Mouse (Mus musculus) limb, embryonic 13.5 days (tissue): ENCODE data around the gene Foxa1. TPM values are rescaled to one million over a fixed set of nuclear protein-coding genes. Genes with fewer than 3 reads are reported as not detected.

Experiments
- ATAC-seq: fragments of 200-750 bp; cut with Nextera tagmentation; 2 replicates; pipeline ENCODE4 v1.8.0; 2017; ENCODE audit warnings: low read depth, moderate number of reproducible peaks, moderate TSS enrichment; ENCODE audit not compliant: low FRiP score
- H3K27ac ChIP-seq: fragments of 300-500 bp; sonication (generic); 2 replicates; pipeline ENCODE4 v1.5.1; 2015; ENCODE audit warnings: inconsistent platforms, mild to moderate bottlenecking, moderate library complexity
- H3K27me3 ChIP-seq: fragments of 300-500 bp; sonication (generic); 2 replicates; pipeline ENCODE4 v1.6.1; 2015; ENCODE audit warnings: mild to moderate bottlenecking, inconsistent platforms
- H3K36me3 ChIP-seq: fragments of 300-500 bp; sonication (generic); 2 replicates; pipeline ENCODE4 v1.6.1; 2015; ENCODE audit warnings: inconsistent platforms, mild to moderate bottlenecking, moderate library complexity
- H3K4me1 ChIP-seq: fragments of 300-500 bp; sonication (generic); 2 replicates; pipeline ENCODE4 v1.6.1; 2015; ENCODE audit warnings: inconsistent platforms
- H3K4me2 ChIP-seq: fragments of 300-500 bp; sonication (generic); replicated peaks from 2 replicates; pipeline ENCODE4 v1.6.1; 2015; ENCODE audit warnings: inconsistent platforms, mild to moderate bottlenecking, moderate library complexity
- H3K4me3 ChIP-seq: fragments of 300-500 bp; sonication (generic); 2 replicates; pipeline ENCODE4 v1.5.1; 2015; ENCODE audit warnings: moderate library complexity, mild to moderate bottlenecking, inconsistent platforms
- H3K9ac ChIP-seq: fragments of 300-500 bp; sonication (generic); 2 replicates; pipeline ENCODE4 v1.6.1; 2015; ENCODE audit warnings: mild to moderate bottlenecking, inconsistent platforms
- H3K9me3 ChIP-seq: fragments of 300-500 bp; sonication (generic); 2 replicates; pipeline ENCODE4 v1.6.1; 2016; ENCODE audit warnings: inconsistent platforms
- WGBS: fragments of 180-500 bp; shearing (Covaris S2); methylation state at CpG from one replicate; pipeline ENCODE4 v1.1.7; 2015; 5-methylcytosine and 5-hydroxymethylcytosine counted together
- polyA plus RNA-seq: library from polyadenylated mRNA; unstranded; fragments of >200 nt; fragmentation: Nextera tagmentation; extraction: Ambion mirVana; gene quantifications from 2 replicates; pipeline ENCODE4 v1.2.1, GENCODE M21; 2015

Gene Foxa1
- polyA plus RNA-seq, 1 experiment from 2014 or later: not detected

DNA sequence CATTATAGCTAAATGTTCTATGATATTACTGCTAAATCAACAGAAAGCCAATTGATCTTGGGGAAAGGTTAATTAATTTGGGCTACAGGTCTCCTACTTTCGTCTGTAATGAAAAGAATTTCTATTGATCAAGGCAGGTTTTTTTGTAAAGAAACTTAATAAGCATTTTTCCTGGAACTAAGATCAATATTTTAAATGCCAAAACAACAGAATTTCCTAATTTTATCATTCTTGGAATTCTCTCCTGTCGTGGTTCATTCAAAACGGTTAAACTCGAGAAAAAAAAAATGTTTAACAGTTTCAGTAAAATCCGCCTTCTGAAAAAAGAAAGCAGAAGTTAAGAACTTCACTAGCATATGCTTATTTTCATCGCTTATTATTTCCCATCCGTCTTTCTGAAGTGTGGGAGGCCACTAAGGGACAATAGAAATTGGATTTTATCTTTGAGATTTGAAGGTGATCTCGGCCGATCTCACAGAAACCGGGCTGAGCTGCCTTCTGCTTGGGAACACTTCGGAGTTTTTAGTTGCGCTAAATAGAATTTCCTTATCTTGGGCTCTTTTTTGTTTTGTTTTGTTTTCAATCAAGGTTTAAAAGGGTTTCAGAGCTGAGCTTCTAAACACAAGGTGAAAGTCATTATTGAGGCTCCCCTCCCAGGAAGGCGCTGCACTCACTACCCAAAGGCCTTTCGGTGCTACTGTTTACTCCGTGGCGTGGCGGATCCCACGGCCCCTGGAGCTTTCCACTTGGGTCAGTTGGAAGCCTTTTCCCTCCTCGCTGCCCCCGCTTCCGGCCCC, 8.7 kb downstream of the Foxa1 start:
- H3K4me2 ChIP-seq: peak overlapping the region; percentile 65
- WGBS: under 1% methylated on average over 21 of the region's 21 CpGs
- no peak overlapping the region for H3K27ac ChIP-seq
- no peaks in the 10 kb centered on the region for H3K36me3 ChIP-seq
- peaks cover 88% of the 10 kb centered on the region for H3K27me3 ChIP-seq
- no peak for ATAC-seq
- H3K4me1 ChIP-seq: peaks cover 32% of the 10 kb centered on the region
- H3K9me3 ChIP-seq: no peaks in the 10 kb centered on the region
- H3K9ac ChIP-seq: no peak overlapping the region
- H3K4me3 ChIP-seq: peak overlapping the region; percentile 40

DNA sequence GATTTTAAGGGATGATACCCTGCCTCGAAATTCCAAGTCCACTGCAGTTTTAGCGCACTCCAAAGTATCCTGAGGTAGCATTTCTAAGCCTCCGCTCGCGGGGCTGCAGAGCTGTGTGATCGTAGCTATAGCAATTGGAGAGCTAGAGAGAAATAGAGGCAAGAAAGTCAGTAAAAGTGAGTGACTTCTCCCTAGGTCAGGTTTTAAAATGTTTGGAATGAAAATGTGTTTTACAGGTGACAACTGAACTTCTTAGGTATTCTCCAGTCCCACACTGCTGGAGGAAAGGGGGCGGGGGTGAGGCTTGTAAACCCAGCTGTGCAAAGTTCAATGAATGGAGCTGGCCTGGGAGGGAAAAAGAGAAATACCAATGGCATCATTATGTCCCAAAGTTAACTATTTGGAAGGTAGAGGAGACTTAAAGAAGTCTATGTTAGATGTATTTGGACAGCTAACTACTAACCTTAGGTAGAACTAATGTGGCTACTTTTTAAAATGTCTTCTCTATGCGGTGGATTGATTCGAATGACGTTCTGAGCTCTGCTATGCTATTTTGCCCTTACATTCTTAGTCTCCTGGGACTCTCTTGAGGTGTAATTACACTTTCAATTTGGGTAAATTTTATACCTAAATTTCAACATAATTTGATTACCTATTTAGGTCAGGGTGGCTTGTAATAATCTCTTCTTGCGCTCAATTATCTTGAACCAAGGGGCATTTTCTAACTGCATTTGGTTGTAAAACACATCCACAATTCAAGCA, 9.6 kb downstream of the Foxa1 start:
- Histone ChIP-seq H3K4me3 (no peak overlapping the region), H3K27me3 (peaks cover 88% of the 10 kb centered on the region), H3K36me3 (no peaks in the 10 kb centered on the region), H3K4me2 (no peak overlapping the region), H3K27ac (no peak overlapping the region), H3K9me3 (no peaks in the 10 kb centered on the region), H3K4me1 (peaks cover 23% of the 10 kb centered on the region), H3K9ac (no peak overlapping the region)
- 4% methylated on average over 11 of the region's 11 CpGs for WGBS
- no peak for ATAC-seq

DNA sequence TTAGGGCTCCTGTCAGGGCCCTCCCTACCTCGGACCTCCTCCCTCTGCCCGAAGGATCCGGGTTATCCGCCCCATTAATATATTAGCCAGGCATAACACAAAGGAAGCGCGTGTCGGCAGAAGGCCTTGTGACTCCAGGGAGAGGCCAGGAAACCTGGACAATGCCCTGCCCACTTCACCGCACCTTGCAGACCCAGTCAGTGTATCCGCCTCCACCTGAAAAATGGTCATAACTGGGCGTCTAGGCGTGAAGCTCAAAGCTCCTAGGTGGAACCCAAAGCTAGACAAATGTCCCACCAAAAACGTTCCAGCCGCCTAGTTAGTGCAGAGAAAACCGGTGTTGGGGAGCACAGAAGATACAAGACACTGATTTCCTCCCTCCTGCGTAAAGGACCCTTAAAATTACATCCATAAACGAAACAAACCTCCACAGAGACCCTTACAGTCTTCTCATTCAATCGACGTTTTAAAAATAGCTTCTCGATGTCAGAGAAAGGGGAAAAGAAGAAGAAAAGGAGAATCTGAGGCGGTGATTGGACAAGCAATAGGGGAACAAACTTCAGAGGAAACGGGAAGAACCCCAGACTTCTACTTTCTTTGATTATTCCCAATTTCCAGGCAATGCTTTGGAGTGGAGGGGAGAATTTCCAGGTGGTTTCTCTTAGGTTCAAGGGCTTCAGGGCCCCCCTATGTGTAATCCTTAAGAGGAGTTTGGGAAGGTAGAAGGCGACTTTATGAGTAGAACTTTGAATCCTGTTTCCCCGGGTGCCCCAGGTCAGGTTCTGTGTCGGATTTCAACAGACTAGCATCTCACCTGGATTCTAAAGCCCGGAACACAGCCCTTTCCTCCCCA, 10.4 kb downstream of the Foxa1 start:
- Histone ChIP-seq H3K27me3 (peaks cover 88% of the 10 kb centered on the region), H3K9ac (no peak overlapping the region), H3K4me2 (no peak overlapping the region), H3K9me3 (no peaks in the 10 kb centered on the region), H3K4me3 (no peak overlapping the region), H3K36me3 (no peaks in the 10 kb centered on the region), H3K27ac (no peak overlapping the region), H3K4me1 (peaks cover 20% of the 10 kb centered on the region)
- WGBS: 1% methylated on average over 25 of the region's 25 CpGs
- no peak for ATAC-seq

DNA sequence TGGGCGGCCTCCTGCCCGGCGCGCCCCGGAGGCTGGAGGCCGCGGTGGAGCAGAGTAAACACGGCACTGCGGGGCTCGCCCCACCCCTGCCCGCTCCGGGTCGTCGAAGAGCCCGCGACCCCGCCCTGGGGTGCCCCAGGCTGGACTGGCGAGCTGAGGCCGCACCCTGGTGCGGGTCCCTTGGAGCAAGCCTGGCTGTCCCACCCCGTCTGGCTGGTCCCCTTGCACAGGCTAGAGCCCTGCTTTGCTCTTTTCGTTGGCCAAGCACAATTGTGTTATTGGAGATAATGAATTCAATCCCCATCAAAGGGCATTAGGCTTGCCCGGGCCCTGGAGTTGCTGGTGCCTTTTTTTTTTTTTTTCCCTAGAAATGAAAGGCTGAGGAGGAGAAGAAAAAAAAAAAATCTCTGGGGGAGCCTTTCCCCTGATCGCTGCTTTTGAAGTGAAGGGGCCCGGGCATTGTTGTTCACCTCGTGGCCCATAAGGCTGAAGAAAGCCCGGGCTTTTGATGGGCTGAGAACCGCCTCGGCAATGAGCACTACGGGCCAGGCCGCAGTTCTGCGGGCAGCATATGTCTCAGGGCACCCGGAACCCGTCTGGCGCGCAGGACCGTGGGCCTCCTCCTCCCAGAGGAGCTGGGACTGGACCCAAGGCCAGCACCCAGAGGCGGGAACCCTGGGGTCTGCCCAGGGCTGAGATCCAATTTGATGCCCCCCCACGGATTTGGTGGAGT, 11.7 kb downstream of the Foxa1 start:
- no peaks in the 10 kb centered on the region for H3K9me3 ChIP-seq
- peaks cover 20% of the 10 kb centered on the region for H3K4me1 ChIP-seq
- H3K4me3 ChIP-seq: peak overlapping the region; percentile 19
- no peaks in the 10 kb centered on the region for H3K36me3 ChIP-seq
- no peak overlapping the region for H3K27ac ChIP-seq
- 0 out of 2 replicates have a peak, but pooled peaks have one; percentile 2 for ATAC-seq
- WGBS: under 1% methylated on average over 31 of the region's 39 CpGs
- H3K9ac ChIP-seq: no peak overlapping the region
- H3K27me3 ChIP-seq: peaks cover 84% of the 10 kb centered on the region
- peak overlapping the region; percentile 42 for H3K4me2 ChIP-seq

- Histone ChIP-seq H3K4me1 (peaks cover 20% of the 10 kb centered on the region), H3K9ac (no peak overlapping the region), H3K9me3 (no peaks in the 10 kb centered on the region), H3K4me2 (peak overlapping the region; percentile 42), H3K27me3 (peaks cover 78% of the 10 kb centered on the region), H3K36me3 (no peaks in the 10 kb centered on the region), H3K27ac (no peak overlapping the region), H3K4me3 (peak overlapping the region; percentile 19)
- ATAC-seq: 0 out of 2 replicates have a peak, but pooled peaks have one; percentile 13
- WGBS: 4% methylated on average over 4 of the region's 6 CpGs
Measured at GRCm38 (mm10) chr12:57534517-57534878, 12.2 kb downstream of the Foxa1 start.

DNA sequence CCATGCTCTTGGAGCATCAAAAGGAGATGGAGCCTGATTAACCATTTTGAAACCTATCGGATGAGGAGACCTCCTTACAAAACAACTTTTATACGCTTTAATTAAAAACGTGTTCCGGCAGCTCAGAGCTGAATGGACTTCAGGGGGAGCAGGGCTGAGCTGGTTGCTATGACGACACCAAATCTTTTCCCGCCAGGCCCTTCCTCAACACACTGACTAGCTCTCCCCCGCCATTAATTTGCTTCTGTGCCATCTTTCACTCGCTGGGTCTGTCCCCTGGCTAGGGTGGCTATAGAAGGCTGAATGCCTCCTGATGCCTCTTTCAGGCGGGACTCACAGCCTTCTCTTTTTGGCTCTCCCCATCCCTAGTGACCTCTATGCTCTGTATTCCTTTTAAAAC, 16.2 kb downstream of the Foxa1 start:
- peaks cover 45% of the 10 kb centered on the region for H3K27me3 ChIP-seq

DNA sequence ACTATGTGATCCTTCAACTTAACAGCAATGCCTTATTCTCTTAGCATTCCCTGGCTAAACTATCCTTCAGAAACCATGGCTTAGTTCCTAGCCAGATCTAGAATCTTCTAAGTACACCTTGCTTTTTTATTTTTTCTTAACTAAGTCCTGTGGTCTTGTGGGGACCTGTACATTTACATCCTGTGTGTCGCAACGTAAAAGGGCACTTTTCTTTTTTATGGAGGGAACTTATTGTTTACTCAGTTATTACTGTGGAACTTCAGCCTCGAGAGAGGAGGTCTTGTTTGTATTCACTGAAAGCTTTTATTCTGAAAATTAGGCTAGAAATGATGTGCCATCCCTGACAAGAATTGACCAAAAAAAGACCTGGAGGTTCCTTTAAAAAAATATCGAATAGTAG, 18.4 kb downstream of the Foxa1 start:
- no peak overlapping the region for H3K4me3 ChIP-seq
- H3K9me3 ChIP-seq: no peaks in the 10 kb centered on the region
- 70% methylated on average over 4 of the region's 4 CpGs for WGBS
- no peaks in the 10 kb centered on the region for H3K4me1 ChIP-seq
- H3K36me3 ChIP-seq: no peaks in the 10 kb centered on the region
- ATAC-seq: no peak
- no peak overlapping the region for H3K27ac ChIP-seq
- H3K4me2 ChIP-seq: no peak overlapping the region
- no peak overlapping the region for H3K9ac ChIP-seq
- H3K27me3 ChIP-seq: peaks cover 26% of the 10 kb centered on the region

More for the DNA sequence above, 16.2 kb downstream of the Foxa1 start:
- no peak overlapping the region for H3K27ac ChIP-seq
- H3K4me2 ChIP-seq: no peak overlapping the region
- H3K36me3 ChIP-seq: no peaks in the 10 kb centered on the region
- no peak overlapping the region for H3K4me3 ChIP-seq
- peaks cover 10% of the 10 kb centered on the region for H3K4me1 ChIP-seq
- no peak overlapping the region for H3K9ac ChIP-seq
- WGBS: 13% methylated on average over 9 of the region's 9 CpGs
- no peaks in the 10 kb centered on the region for H3K9me3 ChIP-seq
- ATAC-seq: no peak

GRCm38 (mm10) chr12:57515702-57516377, 30.9 kb downstream of the Foxa1 start:
- Histone ChIP-seq H3K36me3 (no peaks in the 10 kb centered on the region), H3K27me3 (no peaks in the 10 kb centered on the region), H3K4me1 (peaks cover 12% of the 10 kb centered on the region), H3K4me2 (no peak overlapping the region), H3K27ac (no peak overlapping the region), H3K9me3 (no peaks in the 10 kb centered on the region), H3K4me3 (no peak overlapping the region), H3K9ac (no peak overlapping the region)
- 55% methylated on average over 12 of the region's 12 CpGs for WGBS
- ATAC-seq: no peak

GRCm38 (mm10) chr12:57514552-57514951, 32.2 kb downstream of the Foxa1 start:
- no peak overlapping the region for H3K9ac ChIP-seq
- no peaks in the 10 kb centered on the region for H3K27me3 ChIP-seq
- H3K36me3 ChIP-seq: no peaks in the 10 kb centered on the region
- H3K4me3 ChIP-seq: no peak overlapping the region
- 53% methylated on average over 1 of the region's 1 CpGs for WGBS
- H3K27ac ChIP-seq: no peak overlapping the region
- ATAC-seq: no peak
- peaks cover 20% of the 10 kb centered on the region for H3K4me1 ChIP-seq
- no peaks in the 10 kb centered on the region for H3K9me3 ChIP-seq
- H3K4me2 ChIP-seq: no peak overlapping the region

GRCm38 (mm10) chr12:57511560-57511959, 35.2 kb downstream of the Foxa1 start:
- peak; percentile 66; the same call in 1 of the 2 replicates for ATAC-seq
- H3K36me3 ChIP-seq: no peaks in the 10 kb centered on the region
- H3K27ac ChIP-seq: no peak overlapping the region
- H3K4me3 ChIP-seq: no peak overlapping the region
- H3K27me3 ChIP-seq: no peaks in the 10 kb centered on the region
- no peaks in the 10 kb centered on the region for H3K9me3 ChIP-seq
- peaks cover 28% of the 10 kb centered on the region for H3K4me1 ChIP-seq
- 52% methylated on average over 5 of the region's 5 CpGs for WGBS
- 0 out of 2 replicates have a peak overlapping the region, but pooled peaks have one; percentile 5 for H3K4me2 ChIP-seq
- no peak overlapping the region for H3K9ac ChIP-seq

DNA sequence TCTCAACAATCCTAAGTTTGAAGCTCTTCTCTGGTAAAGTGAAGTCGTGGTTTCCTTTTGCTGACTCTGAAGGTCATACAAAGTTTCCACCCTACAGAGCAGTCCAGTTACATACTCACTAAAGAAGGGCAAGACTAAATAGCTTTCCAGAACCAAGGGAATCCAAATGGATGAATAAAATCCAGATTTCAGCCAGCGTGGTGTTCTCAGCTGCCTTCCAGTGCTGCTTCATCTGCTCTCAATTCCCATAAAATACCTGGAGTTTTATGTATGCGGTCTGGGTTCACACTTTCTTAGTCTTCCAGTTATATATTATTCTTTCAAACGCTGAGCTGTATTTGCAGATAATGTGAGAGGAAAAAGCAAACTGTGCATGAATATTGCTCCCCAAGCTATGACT, 35.6 kb downstream of the Foxa1 start:
- H3K27me3 ChIP-seq: no peaks in the 10 kb centered on the region
- H3K4me2 ChIP-seq: 0 out of 2 replicates have a peak overlapping the region, but pooled peaks have one; percentile 5
- 33% methylated on average over 4 of the region's 4 CpGs for WGBS
- ATAC-seq: peak; percentile 59; the same call in 1 of the 2 replicates
- no peak overlapping the region for H3K9ac ChIP-seq
- no peak overlapping the region for H3K27ac ChIP-seq
- no peak overlapping the region for H3K4me3 ChIP-seq
- no peaks in the 10 kb centered on the region for H3K9me3 ChIP-seq
- H3K36me3 ChIP-seq: no peaks in the 10 kb centered on the region
- peaks cover 28% of the 10 kb centered on the region for H3K4me1 ChIP-seq
